Mouse (Mus musculus): ENCODE measurements around the gene Jsrp1. TPM values are rescaled to one million over a fixed set of nuclear protein-coding genes. Genes with fewer than 3 reads are reported as not detected.

Jsrp1 gene
- polyA plus RNA-seq, 1 experiment from 2014 or later, result 0.40 TPM

DNA sequence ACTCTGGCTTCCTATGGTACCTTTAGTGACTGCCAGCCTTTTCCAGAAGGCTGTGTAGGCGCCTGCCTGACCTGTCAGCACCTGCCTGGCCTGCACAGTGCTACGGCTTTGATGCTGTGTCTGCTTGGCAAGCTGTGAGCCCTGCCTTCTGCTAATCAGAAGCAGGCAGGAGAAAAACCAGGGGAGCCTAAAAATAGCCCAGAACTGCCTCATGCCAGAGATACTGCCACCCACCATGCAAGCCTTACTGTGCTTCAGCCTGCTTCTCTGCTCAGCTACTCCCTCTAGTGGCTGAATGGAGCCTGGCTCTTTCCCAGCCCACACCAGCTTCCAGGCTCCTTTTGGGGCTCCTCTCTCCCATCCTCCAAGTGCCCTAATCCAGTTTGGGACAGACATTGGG, 38.7 kb downstream of the Jsrp1 start:
- Histone ChIP-seq H3K27me3 (ENCODE audit: poor library complexity, severe bottlenecking) (no peaks in the 10 kb centered on the region), H3K9me3 (no peaks in the 10 kb centered on the region), H3K27ac (no peak overlapping the region), H3K36me3 (replicated peaks) (peaks cover 100% of the 10 kb centered on the region), H3K4me3 (0 out of 2 replicates have a peak overlapping the region, but pooled peaks have one; percentile 9), H3K4me1 (no peaks in the 10 kb centered on the region)
- DNase-seq (ENCODE audit: extremely low spot score, low spot score), result peak; percentile 66
- 64% methylated on average over 2 of the region's 2 CpGs for WGBS

- Histone ChIP-seq H3K4me3 (no peak overlapping the region), H3K27me3 (ENCODE audit: poor library complexity, severe bottlenecking) (no peaks in the 10 kb centered on the region)
Measured at GRCm38 (mm10) chr10:80773816-80774215, 39.5 kb downstream of the Jsrp1 start.

GRCm38 (mm10) chr10:80768365-80768764, 44.9 kb downstream of the Jsrp1 start:
- Histone ChIP-seq H3K9me3 (no peaks in the 10 kb centered on the region), H3K27ac (no peak overlapping the region), H3K4me1 (peaks cover 9% of the 10 kb centered on the region), H3K36me3 (replicated peaks) (peaks cover 97% of the 10 kb centered on the region), H3K4me3 (no peak overlapping the region), H3K27me3 (ENCODE audit: poor library complexity, severe bottlenecking) (no peaks in the 10 kb centered on the region)
- DNase-seq (ENCODE audit: extremely low spot score, low spot score), result no peak
- 91% methylated on average over 6 of the region's 6 CpGs for WGBS

More at GRCm38 (mm10) chr10:80773816-80774215, 39.5 kb downstream of the Jsrp1 start:
- H3K27ac ChIP-seq, result no peak overlapping the region
- H3K36me3 ChIP-seq (replicated peaks), result peaks cover 99% of the 10 kb centered on the region
- H3K9me3 ChIP-seq, result no peaks in the 10 kb centered on the region
- H3K4me1 ChIP-seq, result no peaks in the 10 kb centered on the region
- WGBS, result 91% methylated on average over 5 of the region's 5 CpGs
- no peak for DNase-seq (ENCODE audit: extremely low spot score, low spot score)

- no peaks in the 10 kb centered on the region for H3K27me3 ChIP-seq (ENCODE audit: poor library complexity, severe bottlenecking)
- H3K36me3 ChIP-seq (replicated peaks), result peaks cover 83% of the 10 kb centered on the region
- DNase-seq (ENCODE audit: extremely low spot score, low spot score), result no peak
- H3K4me3 ChIP-seq, result peak overlapping the region; percentile 9; the same call in 1 of the 2 replicates
- no peaks in the 10 kb centered on the region for H3K9me3 ChIP-seq
- 0 out of 2 replicates have a peak overlapping the region, but pooled peaks have one; percentile 35 for H3K27ac ChIP-seq
- WGBS, result 78% methylated on average over 10 of the region's 10 CpGs
- peaks cover 15% of the 10 kb centered on the region for H3K4me1 ChIP-seq
Measured at GRCm38 (mm10) chr10:80766161-80766815, 47.0 kb downstream of the Jsrp1 start.

- H3K9me3 ChIP-seq, result no peaks in the 10 kb centered on the region
- no peak for DNase-seq (ENCODE audit: extremely low spot score, low spot score)
- H3K27me3 ChIP-seq (ENCODE audit: poor library complexity, severe bottlenecking), result no peaks in the 10 kb centered on the region
- no peak overlapping the region for H3K27ac ChIP-seq
- WGBS, result 90% methylated on average over 2 of the region's 2 CpGs
- H3K4me3 ChIP-seq, result no peak overlapping the region
- peaks cover 77% of the 10 kb centered on the region for H3K36me3 ChIP-seq (replicated peaks)
- H3K4me1 ChIP-seq, result peaks cover 20% of the 10 kb centered on the region
Measured at GRCm38 (mm10) chr10:80765746-80766145, 47.6 kb downstream of the Jsrp1 start.

GRCm38 (mm10) chr10:80763502-80763901, 49.8 kb downstream of the Jsrp1 start:
- H3K36me3 ChIP-seq (replicated peaks), result peaks cover 56% of the 10 kb centered on the region

DNA sequence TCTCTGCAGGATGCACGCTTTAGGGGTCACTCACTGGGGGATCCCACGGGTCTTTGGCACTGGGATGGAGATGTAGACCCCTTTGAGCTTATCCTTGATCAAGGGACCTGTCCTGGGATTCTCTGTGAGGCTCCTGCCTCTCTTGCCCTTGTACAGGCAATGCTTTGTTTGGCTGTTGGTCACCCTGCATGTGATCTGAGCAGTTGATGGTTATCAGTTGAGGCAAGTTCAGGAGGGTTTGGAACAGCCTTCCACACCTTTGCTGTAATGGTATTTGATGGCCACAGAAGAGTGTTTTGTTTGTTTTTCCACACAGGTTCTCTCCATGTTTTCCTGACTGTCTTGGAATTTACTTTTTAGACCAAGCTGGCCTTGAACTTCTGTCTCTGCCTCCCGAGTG, 51.5 kb downstream of the Jsrp1 start:
- no peak overlapping the region for H3K4me3 ChIP-seq
- WGBS, result 75% methylated on average over 3 of the region's 3 CpGs
- H3K27me3 ChIP-seq (ENCODE audit: poor library complexity, severe bottlenecking), result no peaks in the 10 kb centered on the region
- DNase-seq (ENCODE audit: extremely low spot score, low spot score), result no peak
- H3K36me3 ChIP-seq (replicated peaks), result peaks cover 40% of the 10 kb centered on the region
- H3K9me3 ChIP-seq, result no peaks in the 10 kb centered on the region
- no peak overlapping the region for H3K27ac ChIP-seq
- H3K4me1 ChIP-seq, result peaks cover 52% of the 10 kb centered on the region

More at GRCm38 (mm10) chr10:80763502-80763901, 49.8 kb downstream of the Jsrp1 start:
- no peaks in the 10 kb centered on the region for H3K9me3 ChIP-seq
- 94% methylated on average over 2 of the region's 2 CpGs for WGBS
- peaks cover 36% of the 10 kb centered on the region for H3K4me1 ChIP-seq
- DNase-seq (ENCODE audit: extremely low spot score, low spot score), result no peak
- no peak overlapping the region for H3K27ac ChIP-seq
- no peaks in the 10 kb centered on the region for H3K27me3 ChIP-seq (ENCODE audit: poor library complexity, severe bottlenecking)
- H3K4me3 ChIP-seq, result no peak overlapping the region

- H3K36me3 ChIP-seq (replicated peaks), result peaks cover 31% of the 10 kb centered on the region
- 87% methylated on average over 4 of the region's 4 CpGs for WGBS
- H3K9me3 ChIP-seq, result no peaks in the 10 kb centered on the region
- H3K4me3 ChIP-seq, result no peak overlapping the region
- H3K4me1 ChIP-seq, result peaks cover 53% of the 10 kb centered on the region
- H3K27ac ChIP-seq, result no peak overlapping the region
- H3K27me3 ChIP-seq (ENCODE audit: poor library complexity, severe bottlenecking), result no peaks in the 10 kb centered on the region
- DNase-seq (ENCODE audit: extremely low spot score, low spot score), result no peak
Measured at GRCm38 (mm10) chr10:80760596-80761524, 52.4 kb downstream of the Jsrp1 start.

DNA sequence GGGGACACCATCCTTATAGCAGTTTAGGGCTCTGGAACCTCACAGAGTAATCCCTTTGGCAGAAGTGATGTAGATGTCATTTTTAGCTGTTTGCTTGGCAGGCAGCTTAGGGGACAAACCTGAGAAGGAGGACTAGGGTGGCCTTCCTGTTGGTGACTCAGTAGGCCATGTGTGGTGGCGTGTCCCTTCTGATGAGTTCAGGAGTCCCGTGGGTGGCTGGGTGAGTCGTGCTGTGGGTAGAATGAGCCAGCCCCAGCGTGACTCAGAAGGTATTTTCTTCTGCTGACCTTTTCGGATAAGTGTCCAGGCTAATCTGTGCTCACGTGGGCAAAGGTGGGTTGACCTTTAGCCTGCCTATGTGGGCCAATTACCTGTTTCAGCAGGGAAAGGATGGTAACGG, 54.6 kb downstream of the Jsrp1 start:
- Histone ChIP-seq H3K9me3 (no peaks in the 10 kb centered on the region), H3K36me3 (replicated peaks) (peaks cover 9% of the 10 kb centered on the region), H3K27me3 (ENCODE audit: poor library complexity, severe bottlenecking) (no peaks in the 10 kb centered on the region), H3K27ac (no peak overlapping the region), H3K4me1 (peaks cover 56% of the 10 kb centered on the region), H3K4me3 (0 out of 2 replicates have a peak overlapping the region, but pooled peaks have one; percentile 1)
- WGBS, result 89% methylated on average over 7 of the region's 7 CpGs
- no peak for DNase-seq (ENCODE audit: extremely low spot score, low spot score)

MicroRNAs encoded within 50 kb of the gene (microRNA counts, 519-probe panel; counts per million panel counts)
- 341 counts per million, percentile 65 among the panel's probes with 10 or more counts for microRNA mmu-miR-1982

Small RNA genes within 50 kb of the gene (microRNA-seq; reads per million reads assigned to microRNA genes)
- gene Mir1982, result 3.0 reads per million, percentile 2 among the genes with 10 or more reads in this experiment

Other genes with a start within 250 kb of the Jsrp1 start
- 7.4 and 7.5 TPM in 2 replicates for gene Klf16, start 236.2 kb downstream of the Jsrp1 start, polyA plus RNA-seq (2016; fragmentation: Nextera tagmentation; extraction: Ambion mirVana)
- gene Abhd17a, start 223.2 kb downstream of the Jsrp1 start, polyA plus RNA-seq (2016; fragmentation: Nextera tagmentation; extraction: Ambion mirVana), result 71.8 and 75.5 TPM in 2 replicates
- gene Scamp4, start 210.6 kb downstream of the Jsrp1 start, polyA plus RNA-seq (2016; fragmentation: Nextera tagmentation; extraction: Ambion mirVana), result 91.5 and 93.0 TPM in 2 replicates
- gene Adat3, start 210.6 kb downstream of the Jsrp1 start, polyA plus RNA-seq (2016; fragmentation: Nextera tagmentation; extraction: Ambion mirVana), result 10.7 and 11.9 TPM in 2 replicates
- gene Gm49322, start 207.5 kb downstream of the Jsrp1 start, polyA plus RNA-seq (2016; fragmentation: Nextera tagmentation; extraction: Ambion mirVana), result 4.7 and 5.6 TPM in 2 replicates
- 123 and 133 TPM in 2 replicates for gene Csnk1g2, start 190.7 kb downstream of the Jsrp1 start, polyA plus RNA-seq (2016; fragmentation: Nextera tagmentation; extraction: Ambion mirVana)
- gene Btbd2, start 156.4 kb downstream of the Jsrp1 start, polyA plus RNA-seq (2016; fragmentation: Nextera tagmentation; extraction: Ambion mirVana), result 71.6 and 78.1 TPM in 2 replicates
- gene Mknk2, start 135.4 kb downstream of the Jsrp1 start, polyA plus RNA-seq (2016; fragmentation: Nextera tagmentation; extraction: Ambion mirVana), result 91.0 and 100 TPM in 2 replicates
- gene Mob3a, start 111.5 kb downstream of the Jsrp1 start, polyA plus RNA-seq (2016; fragmentation: Nextera tagmentation; extraction: Ambion mirVana), result 53.9 and 54.7 TPM in 2 replicates
- gene Izumo4, start 111.3 kb downstream of the Jsrp1 start, polyA plus RNA-seq (2016; fragmentation: Nextera tagmentation; extraction: Ambion mirVana), result 7.7 and 10.9 TPM in 2 replicates
- gene Ap3d1, start 71.2 kb downstream of the Jsrp1 start, polyA plus RNA-seq (2016; fragmentation: Nextera tagmentation; extraction: Ambion mirVana), result 58.2 and 58.7 TPM in 2 replicates
- 20.8 and 21.7 TPM in 2 replicates for gene Dot1l, start 58.3 kb downstream of the Jsrp1 start, polyA plus RNA-seq (2016; fragmentation: Nextera tagmentation; extraction: Ambion mirVana)
- 110 and 118 TPM in 2 replicates for gene Sf3a2, start 15.3 kb downstream of the Jsrp1 start, polyA plus RNA-seq (2016; fragmentation: Nextera tagmentation; extraction: Ambion mirVana)
- 196 and 197 TPM in 2 replicates for gene Plekhj1, start 14.9 kb downstream of the Jsrp1 start, polyA plus RNA-seq (2016; fragmentation: Nextera tagmentation; extraction: Ambion mirVana)
- gene Amh, start 8.3 kb downstream of the Jsrp1 start, polyA plus RNA-seq (2016; fragmentation: Nextera tagmentation; extraction: Ambion mirVana), result 0.09 TPM in 2 replicates
- gene Oaz1, start 13.2 kb upstream of the Jsrp1 start, polyA plus RNA-seq (2016; fragmentation: Nextera tagmentation; extraction: Ambion mirVana), result 2,273 and 2,281 TPM in 2 replicates
- gene Lingo3, start 30.5 kb upstream of the Jsrp1 start, polyA plus RNA-seq (2016; fragmentation: Nextera tagmentation; extraction: Ambion mirVana), result 1.5 and 2.0 TPM in 2 replicates
- 351 and 360 TPM in 2 replicates for gene Lsm7, start 41.7 kb upstream of the Jsrp1 start, polyA plus RNA-seq (2016; fragmentation: Nextera tagmentation; extraction: Ambion mirVana)
- gene Sppl2b, start 41.8 kb upstream of the Jsrp1 start, polyA plus RNA-seq (2016; fragmentation: Nextera tagmentation; extraction: Ambion mirVana), result 43.9 and 44.9 TPM in 2 replicates
- 0.05 TPM in 1 of 2 replicates, not detected in the other for gene Tmprss9, start 58.4 kb upstream of the Jsrp1 start, polyA plus RNA-seq (2016; fragmentation: Nextera tagmentation; extraction: Ambion mirVana)
- gene Timm13, start 87.5 kb upstream of the Jsrp1 start, polyA plus RNA-seq (2016; fragmentation: Nextera tagmentation; extraction: Ambion mirVana), result 395 and 401 TPM in 2 replicates
- gene Lmnb2, start 104.7 kb upstream of the Jsrp1 start, polyA plus RNA-seq (2016; fragmentation: Nextera tagmentation; extraction: Ambion mirVana), result 85.6 and 89.5 TPM in 2 replicates
- 5.9 and 6.3 TPM in 2 replicates for gene Gadd45b, start 116.6 kb upstream of the Jsrp1 start, polyA plus RNA-seq (2016; fragmentation: Nextera tagmentation; extraction: Ambion mirVana)
- gene Gng7, start 201.4 kb upstream of the Jsrp1 start, polyA plus RNA-seq (2016; fragmentation: Nextera tagmentation; extraction: Ambion mirVana), result 6.3 and 6.9 TPM in 2 replicates
- 2.1 and 2.5 TPM in 2 replicates for gene Diras1, start 212.2 kb upstream of the Jsrp1 start, polyA plus RNA-seq (2016; fragmentation: Nextera tagmentation; extraction: Ambion mirVana)
- 15.7 and 15.8 TPM in 2 replicates for gene Slc39a3, start 223.9 kb upstream of the Jsrp1 start, polyA plus RNA-seq (2016; fragmentation: Nextera tagmentation; extraction: Ambion mirVana)
- 285 and 286 TPM in 2 replicates for gene Sgta, start 246.7 kb upstream of the Jsrp1 start, polyA plus RNA-seq (2016; fragmentation: Nextera tagmentation; extraction: Ambion mirVana)

Data from forebrain, embryonic 10.5 days (tissue).